Mouse (Mus musculus): ENCODE measurements around the gene Ubr3.

Ubr3 gene

GRCm38 (mm10) chr2:69897039-69897617, at the start of gene Ubr3:
TSS of gene Ubr3 (plus strand) at chr2:69897246.
- DNase-seq (ENCODE audit: low spot score) = peak; percentile 96

GRCm38 (mm10) chr2:69849215-69849614, 47.8 kb upstream of the Ubr3 start:
- no peak for DNase-seq (ENCODE audit: low spot score)

GRCm38 (mm10) chr2:69851427-69852058, 45.5 kb upstream of the Ubr3 start:
- no peak for DNase-seq (ENCODE audit: low spot score)

GRCm38 (mm10) chr2:69856392-69856791, 40.7 kb upstream of the Ubr3 start:
- no peak for DNase-seq (ENCODE audit: low spot score)

GRCm38 (mm10) chr2:69857882-69858281, 39.2 kb upstream of the Ubr3 start:
- DNase-seq (ENCODE audit: low spot score) = peak; percentile 23

GRCm38 (mm10) chr2:69860972-69861452, 36.0 kb upstream of the Ubr3 start:
- DNase-seq (ENCODE audit: low spot score) = no peak

- peak; percentile 95 for DNase-seq (ENCODE audit: low spot score)
Measured at GRCm38 (mm10) chr2:69861485-69862091, 35.5 kb upstream of the Ubr3 start, which contains the start of gene Ssb. TSS of gene Ssb (plus strand) at chr2:69861562.

- DNase-seq (ENCODE audit: low spot score) = peak; percentile 46
Measured at GRCm38 (mm10) chr2:69862117-69862657, 34.9 kb upstream of the Ubr3 start.

- DNase-seq (ENCODE audit: low spot score) = peak; percentile 22
Measured at GRCm38 (mm10) chr2:69883990-69884391, 13.1 kb upstream of the Ubr3 start.

GRCm38 (mm10) chr2:69884581-69884980, 12.5 kb upstream of the Ubr3 start:
- no peak for DNase-seq (ENCODE audit: low spot score)

- no peak for DNase-seq (ENCODE audit: low spot score)
Measured at GRCm38 (mm10) chr2:69885050-69885449, 12.0 kb upstream of the Ubr3 start.

- peak; percentile 87 for DNase-seq (ENCODE audit: low spot score)
Measured at GRCm38 (mm10) chr2:69885451-69886305, 11.4 kb upstream of the Ubr3 start, which contains the start of gene Mettl5. TSS of gene Mettl5 (minus strand) at chr2:69885615.

- no peak for DNase-seq (ENCODE audit: low spot score)
Measured at GRCm38 (mm10) chr2:69888957-69889356, 8.1 kb upstream of the Ubr3 start.

- DNase-seq (ENCODE audit: low spot score) = no peak
Measured at GRCm38 (mm10) chr2:69890843-69891242, 6.2 kb upstream of the Ubr3 start.

GRCm38 (mm10) chr2:69893145-69893544, 3.9 kb upstream of the Ubr3 start:
- DNase-seq (ENCODE audit: low spot score) = no peak

GRCm38 (mm10) chr2:69893891-69894290, 3.2 kb upstream of the Ubr3 start:
- no peak for DNase-seq (ENCODE audit: low spot score)

- no peak for DNase-seq (ENCODE audit: low spot score)
Measured at GRCm38 (mm10) chr2:69895502-69896223, 1.4 kb upstream of the Ubr3 start.

- peak; percentile 11 for DNase-seq (ENCODE audit: low spot score)
Measured at GRCm38 (mm10) chr2:69896224-69896581, 843 bp upstream of the Ubr3 start.

- DNase-seq (ENCODE audit: low spot score) = peak; percentile 73
Measured at GRCm38 (mm10) chr2:69897618-69898575, 851 bp downstream of the Ubr3 start.

- no peak for DNase-seq (ENCODE audit: low spot score)
Measured at GRCm38 (mm10) chr2:69903541-69903940, 6.5 kb downstream of the Ubr3 start.

All from adipocyte (in vitro differentiated cells).